Mouse (Mus musculus) embryonic facial prominence, embryonic 11.5 days (tissue): ENCODE measurements around the gene Inka2. TPM values are rescaled to one million over a fixed set of nuclear protein-coding genes. Genes with fewer than 3 reads are reported as not detected.

Experiments
- ATAC-seq: fragments of 200-750 bp; cut with Nextera tagmentation; replicated peaks from 2 replicates; pipeline ENCODE4 v1.8.0; 2017; ENCODE audit warnings: low read depth; ENCODE audit not compliant: insufficient number of reproducible peaks, low FRiP score, low TSS enrichment
- DNase-seq: peaks from one replicate; pipeline ENCODE4 v3.0.0-alpha.2; 2015; ENCODE audit warnings: low spot score
- H3K27ac ChIP-seq: fragments of 300-500 bp; sonication (generic); replicated peaks from 2 replicates; pipeline ENCODE4 v1.5.1; 2014; ENCODE audit warnings: mild to moderate bottlenecking, low read depth, low read length, control low read depth
- H3K27me3 ChIP-seq: fragments of 300-500 bp; sonication (generic); 2 replicates; pipeline ENCODE4 v1.6.1; 2014; ENCODE audit warnings: mild to moderate bottlenecking, low read length, moderate library complexity, mixed read lengths; ENCODE audit not compliant: control insufficient read depth, insufficient read depth
- H3K36me3 ChIP-seq: fragments of 300-500 bp; sonication (generic); replicated peaks from 2 replicates; pipeline ENCODE4 v1.6.1; 2014; ENCODE audit warnings: low read depth, mild to moderate bottlenecking, low read length, moderate library complexity, mixed read lengths; ENCODE audit not compliant: control insufficient read depth, insufficient read depth
- H3K4me1 ChIP-seq: fragments of 300-500 bp; sonication (generic); 2 replicates; pipeline ENCODE4 v1.6.1; 2014; ENCODE audit warnings: low read length, mixed read lengths; ENCODE audit not compliant: control insufficient read depth, insufficient read depth
- H3K4me2 ChIP-seq: fragments of 300-500 bp; sonication (generic); 2 replicates; pipeline ENCODE4 v1.6.1; 2014; ENCODE audit warnings: low read depth, mild to moderate bottlenecking, control low read depth, low read length, moderate library complexity
- H3K4me3 ChIP-seq: fragments of 300-500 bp; sonication (generic); 2 replicates; pipeline ENCODE4 v1.5.1; 2014; ENCODE audit warnings: low read depth, low read length, control low read depth
- H3K9ac ChIP-seq: fragments of 300-500 bp; sonication (generic); replicated peaks from 2 replicates; pipeline ENCODE4 v1.6.1; 2014; ENCODE audit warnings: mild to moderate bottlenecking, control low read depth, low read length
- H3K9me3 ChIP-seq: fragments of 300-500 bp; sonication (generic); replicated peaks from 2 replicates; pipeline ENCODE4 v1.6.1; 2016; ENCODE audit warnings: mild to moderate bottlenecking, low read length, inconsistent platforms, mixed read lengths; ENCODE audit not compliant: control insufficient read depth
- WGBS: fragments of 180-500 bp; shearing (Covaris S2); extraction: QIAGEN DNeasy Blood & Tissue Kit; methylation state at CpG from one replicate; pipeline ENCODE4 v1.1.7; 2014; 5-methylcytosine and 5-hydroxymethylcytosine counted together
- polyA plus RNA-seq: library from polyadenylated mRNA; unstranded; fragments of >200 nt; fragmentation: Nextera tagmentation; extraction: Ambion mirVana; gene quantifications from 2 replicates; pipeline ENCODE4 v1.2.1, GENCODE M21; 2014

Gene Inka2
- polyA plus RNA-seq, 1 experiment from 2014 or later = 0.80 TPM

DNA sequence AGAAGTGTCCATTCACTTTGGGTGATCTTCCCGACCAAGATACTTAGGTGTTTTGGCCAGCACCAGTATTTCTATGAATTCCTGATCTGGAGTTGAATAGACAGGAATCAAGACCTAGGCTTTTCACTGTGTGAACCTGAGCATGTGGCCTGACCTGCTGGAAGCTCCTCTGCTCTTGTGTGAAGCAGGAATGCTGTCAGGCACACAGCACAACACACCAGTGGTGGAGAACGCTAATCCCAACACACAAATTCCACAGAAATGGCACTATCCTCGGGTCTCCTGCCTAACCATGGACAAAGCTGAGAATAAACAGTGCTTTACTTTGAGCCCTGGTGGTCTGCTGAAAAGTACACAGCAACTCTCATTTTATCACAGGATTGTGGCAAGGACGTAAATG is 16.1 kb downstream of the Inka2 start:
- DNase-seq (no peak), ATAC-seq (no peak)
- H3K27me3 ChIP-seq = no peaks in the 10 kb centered on the region
- no peaks in the 10 kb centered on the region for H3K4me1 ChIP-seq
- no peak overlapping the region for H3K27ac ChIP-seq
- H3K4me2 ChIP-seq = no peak overlapping the region
- H3K36me3 ChIP-seq = no peaks in the 10 kb centered on the region
- WGBS = 78% methylated on average over 4 of the region's 4 CpGs
- no peaks in the 10 kb centered on the region for H3K9me3 ChIP-seq
- no peak overlapping the region for H3K4me3 ChIP-seq
- H3K9ac ChIP-seq = no peak overlapping the region

DNA sequence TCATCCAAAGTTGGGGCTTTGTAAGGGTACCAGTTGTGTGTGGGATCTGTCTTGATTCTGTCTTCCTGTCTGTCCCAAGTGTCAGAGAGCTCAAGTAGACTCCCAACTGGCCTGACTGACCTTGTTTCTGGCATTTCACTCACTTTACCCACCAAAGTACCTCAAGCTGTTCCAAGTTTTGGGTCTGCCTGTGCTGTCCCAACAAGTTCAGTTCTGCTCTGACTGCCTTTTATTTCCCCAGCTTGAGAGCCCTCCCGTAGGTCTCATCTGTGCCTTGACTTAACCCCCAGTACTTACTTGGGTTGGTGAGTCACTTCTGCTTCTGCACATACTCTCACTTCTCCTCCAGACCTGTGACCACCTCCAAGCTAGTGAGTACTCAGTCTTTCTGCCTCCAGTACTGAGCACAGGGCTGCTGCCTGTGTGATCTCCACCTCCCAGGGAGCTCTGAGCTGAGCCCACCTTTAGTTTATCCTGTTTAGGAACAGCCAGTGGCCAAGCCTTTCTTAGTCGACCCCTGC is 17.3 kb downstream of the Inka2 start:
- no peaks in the 10 kb centered on the region for H3K9me3 ChIP-seq
- DNase-seq (no peak), ATAC-seq (no peak)
- no peaks in the 10 kb centered on the region for H3K4me1 ChIP-seq
- H3K27me3 ChIP-seq = no peaks in the 10 kb centered on the region
- H3K36me3 ChIP-seq = no peaks in the 10 kb centered on the region
- no peak overlapping the region for H3K4me3 ChIP-seq
- H3K27ac ChIP-seq = no peak overlapping the region
- H3K9ac ChIP-seq = no peak overlapping the region
- H3K4me2 ChIP-seq = no peak overlapping the region
- WGBS = 70% methylated on average over 2 of the region's 2 CpGs

DNA sequence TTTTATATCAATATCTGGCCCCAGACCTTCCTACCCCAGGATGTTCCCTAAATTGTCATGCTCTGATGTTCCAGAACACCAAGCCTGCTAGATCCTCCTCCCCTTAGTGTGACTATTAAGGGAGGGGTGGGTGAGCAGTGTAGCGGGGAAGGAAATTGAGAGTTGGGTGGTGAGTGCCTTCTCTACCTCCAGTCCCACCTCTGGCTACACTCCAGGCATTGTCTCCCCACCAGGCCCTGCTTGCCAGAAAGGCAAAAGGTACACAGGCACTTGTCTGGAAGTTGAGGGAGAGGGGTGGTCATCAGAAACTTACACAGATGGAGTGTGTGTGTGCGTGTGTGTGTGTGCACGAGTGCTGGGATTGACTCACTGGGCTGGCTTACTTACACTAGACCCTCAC is 18.1 kb downstream of the Inka2 start:
- Histone ChIP-seq H3K27me3 (no peaks in the 10 kb centered on the region), H3K4me2 (no peak overlapping the region), H3K27ac (no peak overlapping the region), H3K36me3 (no peaks in the 10 kb centered on the region), H3K4me3 (no peak overlapping the region), H3K9ac (no peak overlapping the region), H3K4me1 (no peaks in the 10 kb centered on the region), H3K9me3 (no peaks in the 10 kb centered on the region)
- ATAC-seq (no peak), DNase-seq (no peak)
- 87% methylated on average over 3 of the region's 3 CpGs for WGBS

DNA sequence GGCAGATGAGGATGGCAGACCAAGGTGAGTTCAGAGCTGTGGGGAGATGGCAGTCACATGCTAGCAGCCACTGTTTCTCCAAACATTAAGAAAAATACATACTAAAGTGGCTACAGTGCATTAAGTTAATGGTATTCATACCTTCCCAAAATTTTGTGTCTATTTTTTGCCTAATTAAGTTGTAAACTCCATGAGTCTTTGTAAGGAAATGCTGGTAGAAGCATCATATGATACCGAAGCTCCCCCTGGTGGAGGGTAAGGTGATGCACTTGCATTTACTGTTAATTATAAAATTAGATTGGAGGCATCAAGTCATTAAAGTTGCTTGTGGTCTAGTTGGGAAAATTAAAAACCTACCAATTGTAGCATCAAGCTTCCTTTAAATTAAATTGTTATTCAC is 21.6 kb downstream of the Inka2 start:
- Histone ChIP-seq H3K4me1 (no peaks in the 10 kb centered on the region), H3K36me3 (no peaks in the 10 kb centered on the region), H3K9me3 (no peaks in the 10 kb centered on the region), H3K4me3 (no peak overlapping the region), H3K4me2 (no peak overlapping the region), H3K27ac (no peak overlapping the region), H3K9ac (no peak overlapping the region), H3K27me3 (no peaks in the 10 kb centered on the region)
- DNase-seq (peak; percentile 78), ATAC-seq (no peak)
- WGBS = 4% methylated on average over 1 of the region's 1 CpGs

DNA sequence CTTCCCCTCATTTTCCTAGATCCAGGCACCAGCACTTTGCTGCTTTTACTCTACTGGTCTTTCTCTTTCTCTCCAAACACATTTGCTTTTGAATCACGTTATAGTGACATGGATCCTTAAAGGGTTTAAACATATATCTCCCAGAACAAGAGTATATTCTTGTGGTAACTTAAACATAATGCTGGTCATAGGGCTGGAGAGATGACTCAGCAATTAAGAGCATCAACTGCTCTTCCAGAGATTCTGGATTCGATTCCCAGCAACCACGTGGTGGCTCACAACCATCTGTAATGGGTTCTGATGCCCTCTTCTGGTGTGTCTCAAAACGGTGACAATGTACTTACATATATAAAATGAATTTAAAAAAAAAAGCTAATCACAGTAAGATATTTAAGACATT is 28.0 kb downstream of the Inka2 start:
- Histone ChIP-seq H3K9ac (no peak overlapping the region), H3K4me2 (no peak overlapping the region), H3K27ac (no peak overlapping the region), H3K4me3 (no peak overlapping the region), H3K27me3 (no peaks in the 10 kb centered on the region), H3K9me3 (no peaks in the 10 kb centered on the region), H3K36me3 (no peaks in the 10 kb centered on the region), H3K4me1 (no peaks in the 10 kb centered on the region)
- WGBS = 92% methylated on average over 4 of the region's 4 CpGs
- ATAC-seq = no peak
- no peak for DNase-seq

DNA sequence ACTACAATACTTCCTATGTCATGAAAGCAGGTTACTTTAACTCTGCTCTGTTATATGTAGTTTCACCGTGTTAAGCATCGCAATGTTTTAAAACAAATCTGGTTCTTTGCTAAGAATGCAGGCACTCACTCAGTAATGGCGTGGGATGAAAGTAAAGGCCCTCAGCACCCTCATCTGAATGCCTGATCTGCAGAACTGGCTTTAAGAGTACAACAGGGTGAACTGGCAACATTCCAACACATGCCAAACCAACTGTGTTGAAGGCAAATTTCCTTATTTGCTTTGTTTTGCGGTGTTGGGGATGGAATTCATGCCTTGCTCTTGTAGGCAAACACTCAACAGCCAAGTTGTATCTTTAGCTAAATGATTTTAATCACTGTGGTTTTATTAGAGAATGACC is 29.1 kb downstream of the Inka2 start:
- H3K36me3 ChIP-seq = no peaks in the 10 kb centered on the region
- no peaks in the 10 kb centered on the region for H3K4me1 ChIP-seq
- WGBS = 92% methylated on average over 4 of the region's 4 CpGs
- H3K27me3 ChIP-seq = no peaks in the 10 kb centered on the region
- no peak overlapping the region for H3K4me3 ChIP-seq
- no peak for ATAC-seq
- no peak overlapping the region for H3K27ac ChIP-seq
- DNase-seq = no peak
- H3K9ac ChIP-seq = no peak overlapping the region
- no peaks in the 10 kb centered on the region for H3K9me3 ChIP-seq
- H3K4me2 ChIP-seq = no peak overlapping the region

DNA sequence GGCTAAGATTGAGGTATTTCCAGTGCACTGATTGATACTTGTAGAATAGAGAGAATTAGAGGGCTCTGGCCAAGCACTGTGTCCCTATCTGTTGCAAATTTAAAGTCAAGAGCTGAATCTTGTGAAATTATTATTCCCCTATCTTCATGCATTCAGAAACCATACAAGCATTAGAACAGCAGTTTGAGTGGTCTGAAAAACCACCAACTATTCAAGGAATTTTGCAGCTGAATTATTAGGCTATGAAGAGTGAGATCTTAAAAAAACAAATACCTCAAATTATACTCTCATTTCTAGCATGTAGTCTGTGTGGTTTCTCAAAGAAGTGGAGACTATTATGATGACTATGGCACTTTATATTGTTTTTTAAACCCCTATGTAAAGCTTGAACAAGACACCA is 30.9 kb downstream of the Inka2 start:
- DNase-seq = no peak
- Histone ChIP-seq H3K4me1 (no peaks in the 10 kb centered on the region), H3K27me3 (no peaks in the 10 kb centered on the region), H3K9me3 (no peaks in the 10 kb centered on the region), H3K27ac (no peak overlapping the region), H3K9ac (no peak overlapping the region), H3K36me3 (no peaks in the 10 kb centered on the region), H3K4me2 (no peak overlapping the region), H3K4me3 (no peak overlapping the region)
- ATAC-seq = no peak

DNA sequence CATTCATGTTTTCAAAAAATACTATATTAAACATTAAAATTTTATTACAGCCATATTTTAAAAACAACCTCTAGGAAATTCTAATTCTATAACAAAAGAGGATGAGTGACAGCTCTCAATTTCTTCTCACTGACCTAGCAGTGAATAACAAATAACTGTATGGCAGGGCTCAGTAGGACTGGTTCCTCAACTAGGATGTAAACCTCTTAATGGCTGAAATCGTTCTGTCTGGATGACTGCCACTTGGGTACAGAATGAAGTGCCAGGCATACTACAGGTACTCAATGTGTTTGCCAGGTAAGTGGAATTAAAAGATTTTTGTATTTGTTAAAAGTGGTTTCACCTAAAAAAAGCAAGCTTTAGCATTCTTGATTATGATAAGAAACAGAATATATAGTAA is 31.7 kb downstream of the Inka2 start:
- H3K9me3 ChIP-seq = no peaks in the 10 kb centered on the region
- no peak overlapping the region for H3K9ac ChIP-seq
- ATAC-seq = no peak
- H3K4me3 ChIP-seq = no peak overlapping the region
- H3K27ac ChIP-seq = no peak overlapping the region
- WGBS = 90% methylated on average over 1 of the region's 1 CpGs
- no peaks in the 10 kb centered on the region for H3K4me1 ChIP-seq
- no peaks in the 10 kb centered on the region for H3K36me3 ChIP-seq
- no peaks in the 10 kb centered on the region for H3K27me3 ChIP-seq
- no peak for DNase-seq
- no peak overlapping the region for H3K4me2 ChIP-seq
